Mouse (Mus musculus): ENCODE measurements around the gene Haus3.

Haus3 gene

GRCm38 (mm10) chr5:34186391-34186790, 17.1 kb upstream of the Haus3 start:
- DNase-seq (ENCODE audit: low spot score): no peak

- no peak for DNase-seq (ENCODE audit: low spot score)
Measured at GRCm38 (mm10) chr5:34185791-34186190, 16.5 kb upstream of the Haus3 start.

- no peak for DNase-seq (ENCODE audit: low spot score)
Measured at GRCm38 (mm10) chr5:34185051-34185580, 15.8 kb upstream of the Haus3 start.

- DNase-seq (ENCODE audit: low spot score): no peak
Measured at GRCm38 (mm10) chr5:34183976-34184375, 14.6 kb upstream of the Haus3 start.

GRCm38 (mm10) chr5:34183156-34183880, 14.0 kb upstream of the Haus3 start:
- no peak for DNase-seq (ENCODE audit: low spot score)

GRCm38 (mm10) chr5:34182486-34182885, 13.2 kb upstream of the Haus3 start:
- no peak for DNase-seq (ENCODE audit: low spot score)

GRCm38 (mm10) chr5:34177821-34178220, 8.5 kb upstream of the Haus3 start:
- DNase-seq (ENCODE audit: low spot score): no peak

- no peak for DNase-seq (ENCODE audit: low spot score)
Measured at GRCm38 (mm10) chr5:34177091-34177490, 7.8 kb upstream of the Haus3 start.

GRCm38 (mm10) chr5:34176691-34177090, 7.4 kb upstream of the Haus3 start:
- DNase-seq (ENCODE audit: low spot score): no peak

- no peak for DNase-seq (ENCODE audit: low spot score)
Measured at GRCm38 (mm10) chr5:34175403-34175694, 6.0 kb upstream of the Haus3 start.

- DNase-seq (ENCODE audit: low spot score): no peak
Measured at GRCm38 (mm10) chr5:34174550-34175402, 5.4 kb upstream of the Haus3 start.

- no peak for DNase-seq (ENCODE audit: low spot score)
Measured at GRCm38 (mm10) chr5:34174021-34174420, 4.7 kb upstream of the Haus3 start.

- no peak for DNase-seq (ENCODE audit: low spot score)
Measured at GRCm38 (mm10) chr5:34170726-34171125, 1.4 kb upstream of the Haus3 start.

GRCm38 (mm10) chr5:34169954-34170353, 627 bp upstream of the Haus3 start:
- DNase-seq (ENCODE audit: low spot score): no peak

GRCm38 (mm10) chr5:34167857-34168256, 1.5 kb downstream of the Haus3 start:
- no peak for DNase-seq (ENCODE audit: low spot score)

GRCm38 (mm10) chr5:34165793-34166192, 3.5 kb downstream of the Haus3 start:
- DNase-seq (ENCODE audit: low spot score): no peak

- no peak for DNase-seq (ENCODE audit: low spot score)
Measured at GRCm38 (mm10) chr5:34148476-34148875, 20.9 kb downstream of the Haus3 start.

- DNase-seq (ENCODE audit: low spot score): no peak
Measured at GRCm38 (mm10) chr5:34147554-34147953, 21.8 kb downstream of the Haus3 start.

GRCm38 (mm10) chr5:34139751-34140150, 29.6 kb downstream of the Haus3 start:
- peak; percentile 8 for DNase-seq (ENCODE audit: low spot score)

- peak; percentile 3 for DNase-seq (ENCODE audit: low spot score)
Measured at GRCm38 (mm10) chr5:34132731-34133130, 36.6 kb downstream of the Haus3 start.

GRCm38 (mm10) chr5:34124131-34124530, 45.2 kb downstream of the Haus3 start:
- no peak for DNase-seq (ENCODE audit: low spot score)

GRCm38 (mm10) chr5:34119121-34119856, 50.0 kb downstream of the Haus3 start:
- peak; percentile 28 for DNase-seq (ENCODE audit: low spot score)

- DNase-seq (ENCODE audit: low spot score): no peak
Measured at GRCm38 (mm10) chr5:34105681-34106080, 63.6 kb downstream of the Haus3 start.
